Mouse (Mus musculus): ENCODE data around the gene Zfp146.

GRCm38 (mm10) chr7:30143170-30143554 is 26.4 kb downstream of the Zfp146 start:
- TF ChIP-seq CTCF (IDR thresholded peaks at IDR 0.05; ENCODE audit: insufficient read depth, low read depth, low read length) (no peak), POLR2A (IDR thresholded peaks at IDR 0.05; ENCODE audit: insufficient read depth, low read depth, low read length) (no peak)

Data from olfactory bulb, adult 2 months (tissue).